Mouse (Mus musculus): Measurements from ENCODE around the gene Akr1c14. TPM values are rescaled to one million over a fixed set of nuclear protein-coding genes. Genes with fewer than 3 reads are reported as not detected.
"Not testable (repeated sequence)": the region's sequence is repeated elsewhere in the genome, so short reads cannot be mapped to it uniquely, and the experiment has no call there.

Akr1c14 gene
- polyA plus RNA-seq (2017; shearing (Covaris generic)): not detected

- ATAC-seq: no peak
Observed at GRCm38 (mm10) chr13:4048719-4049118, at the start of gene Akr1c14. Gene Akr1c14 (plus strand): TSS chr13:4049011.

- ATAC-seq: no peak
Observed at GRCm38 (mm10) chr13:4001687-4002086, 47.1 kb upstream of the Akr1c14 start.

DNA sequence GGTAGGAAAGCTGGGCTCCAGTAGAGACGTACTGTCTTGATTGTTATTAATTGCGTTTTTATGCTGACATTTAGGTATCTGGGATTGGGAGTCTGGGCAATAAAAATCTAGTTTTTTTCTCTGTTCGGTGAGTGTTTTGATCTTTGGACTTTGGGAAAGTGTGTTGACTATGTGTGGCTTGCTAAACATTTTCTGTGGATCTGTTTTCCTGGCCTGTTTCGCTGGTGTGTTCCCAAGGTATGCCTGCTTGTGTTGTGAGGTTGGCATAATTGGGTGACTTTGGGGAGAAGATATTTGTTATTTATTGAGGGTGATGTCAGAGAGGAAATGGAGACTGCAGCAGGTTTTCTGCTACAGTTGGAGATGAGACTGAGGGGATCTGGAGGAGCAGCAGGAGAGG, 38.0 kb upstream of the Akr1c14 start:
- ATAC-seq: no peak

DNA sequence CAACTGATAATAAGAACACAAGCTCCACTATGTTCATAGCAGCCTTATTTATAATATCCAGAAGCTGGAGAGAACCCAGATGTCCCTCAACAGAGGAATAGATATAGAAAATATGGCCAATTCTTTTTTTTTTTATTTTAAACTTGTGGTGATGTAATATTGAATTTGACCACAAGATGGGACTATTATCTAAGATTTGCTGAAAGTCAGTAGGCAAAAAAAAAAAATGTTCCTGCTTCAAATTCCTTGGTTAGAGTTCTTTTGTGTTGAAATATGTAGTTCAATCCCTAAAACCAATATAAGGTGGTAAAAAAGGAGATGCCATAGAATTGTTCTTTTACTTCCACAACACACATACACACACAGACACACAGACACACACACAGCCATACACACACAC, 35.0 kb upstream of the Akr1c14 start:
- ATAC-seq: no peak

DNA sequence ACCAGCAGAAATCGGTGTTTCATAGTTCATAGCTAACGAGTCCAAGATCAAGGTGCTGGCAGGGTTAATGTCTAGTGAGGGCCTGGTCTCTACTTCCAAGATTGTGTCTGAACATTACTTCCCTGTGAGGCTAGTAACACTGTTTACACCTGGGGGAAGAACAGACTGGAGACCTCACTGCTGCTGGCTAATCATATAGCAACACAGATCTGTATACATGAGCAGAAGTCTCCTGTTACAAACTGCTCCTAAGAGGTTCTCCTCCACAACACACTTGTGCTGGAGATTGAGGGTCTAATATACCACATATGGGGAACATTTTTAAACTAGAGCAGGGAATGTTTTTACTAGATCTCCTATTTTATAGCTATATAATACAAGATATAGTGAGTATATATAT, 18.9 kb upstream of the Akr1c14 start:
- ATAC-seq: no peak

GRCm38 (mm10) chr13:4032512-4032911, 16.3 kb upstream of the Akr1c14 start:
- ATAC-seq: no peak

DNA sequence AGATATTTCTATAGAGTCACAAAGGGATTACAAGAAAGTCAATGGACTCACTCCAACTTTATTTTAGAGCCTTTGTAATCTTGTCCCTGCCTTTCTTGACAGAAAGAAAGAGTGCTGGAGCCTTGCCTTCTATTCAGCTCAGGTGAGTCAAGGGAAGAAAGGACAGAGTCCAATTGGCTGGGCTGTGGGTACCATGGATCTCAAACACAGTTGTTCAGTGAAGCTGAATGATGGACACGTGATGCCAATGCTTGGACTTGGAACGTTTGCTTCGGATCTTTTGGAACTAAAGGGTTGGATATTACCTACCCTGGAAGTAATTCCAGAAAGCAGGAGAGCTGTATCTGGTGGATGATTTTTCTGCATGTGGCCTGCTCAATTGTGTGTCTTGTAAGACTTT, 13.8 kb upstream of the Akr1c14 start:
- no peak for ATAC-seq

GRCm38 (mm10) chr13:4046113-4046512, 2.7 kb upstream of the Akr1c14 start:
- ATAC-seq: no peak

DNA sequence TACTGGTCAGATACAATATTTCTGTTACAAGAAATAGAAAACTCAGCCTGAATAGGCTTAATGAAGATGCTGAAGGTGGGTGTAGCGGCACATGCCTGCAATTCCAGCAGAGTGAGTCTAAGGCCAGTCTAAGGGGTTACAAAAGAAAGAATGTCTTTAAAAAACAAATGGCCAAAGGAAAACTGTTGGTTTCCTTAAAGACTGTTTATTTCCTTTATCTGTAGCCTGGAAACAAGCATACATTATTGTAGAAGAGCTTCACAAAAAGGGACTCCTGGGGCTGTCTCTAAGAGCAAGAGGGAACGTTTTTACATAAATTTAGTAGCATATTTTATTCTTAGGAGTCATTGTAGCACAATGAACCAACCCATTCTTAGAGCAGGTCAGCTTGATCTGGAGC, 2.0 kb upstream of the Akr1c14 start:
- no peak for ATAC-seq

DNA sequence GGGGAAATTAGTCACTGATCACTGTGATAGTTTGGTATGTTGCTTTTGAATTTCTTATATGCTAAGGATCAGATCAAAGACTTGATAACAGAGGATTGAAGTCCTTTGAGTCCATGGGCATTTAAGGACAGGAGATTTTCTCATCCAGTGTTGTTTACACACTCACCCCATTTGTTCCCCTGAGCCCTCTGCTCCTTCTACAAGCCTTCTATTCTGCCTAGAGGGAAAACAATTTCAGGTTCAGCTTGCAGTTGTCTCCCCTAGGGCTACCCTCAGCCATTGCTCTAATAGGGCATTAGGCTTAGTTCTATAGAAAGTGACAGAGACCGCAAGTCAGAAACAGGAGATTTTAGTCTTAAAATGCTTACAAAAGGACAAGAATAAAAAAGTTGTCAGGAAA, 585 bp upstream of the Akr1c14 start:
- ATAC-seq: no peak

- ATAC-seq: no peak
Observed at GRCm38 (mm10) chr13:4049655-4050054, 844 bp downstream of the Akr1c14 start.

GRCm38 (mm10) chr13:4055450-4055849, 6.6 kb downstream of the Akr1c14 start:
- ATAC-seq: no peak

GRCm38 (mm10) chr13:4056211-4056610, 7.4 kb downstream of the Akr1c14 start:
- no peak for ATAC-seq

- ATAC-seq: not testable (repeated sequence)
Observed at GRCm38 (mm10) chr13:4058239-4058638, 9.4 kb downstream of the Akr1c14 start.

DNA sequence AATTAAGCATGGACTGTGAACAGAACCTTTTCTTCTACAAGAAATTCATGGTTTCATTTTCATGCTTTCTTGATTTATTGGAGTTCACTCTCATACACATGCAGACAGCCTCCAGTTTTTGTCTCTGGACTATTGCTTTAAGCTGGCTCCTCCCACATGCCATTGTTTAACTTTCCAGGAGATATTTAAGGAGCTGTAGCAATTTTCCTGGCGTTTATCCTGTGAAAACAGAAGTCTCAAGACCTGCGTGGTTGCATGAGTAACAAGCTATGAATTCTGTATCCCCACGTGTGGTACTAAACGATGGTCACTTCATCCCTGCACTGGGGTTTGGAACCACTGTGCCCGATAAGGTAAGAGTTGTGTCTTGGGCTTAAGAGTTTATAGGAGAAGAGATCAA, 10.6 kb downstream of the Akr1c14 start:
- no peak for ATAC-seq

GRCm38 (mm10) chr13:4060214-4060730, 11.5 kb downstream of the Akr1c14 start:
- ATAC-seq: no peak

- ATAC-seq: no peak
Observed at GRCm38 (mm10) chr13:4076517-4077435, 28.0 kb downstream of the Akr1c14 start.

DNA sequence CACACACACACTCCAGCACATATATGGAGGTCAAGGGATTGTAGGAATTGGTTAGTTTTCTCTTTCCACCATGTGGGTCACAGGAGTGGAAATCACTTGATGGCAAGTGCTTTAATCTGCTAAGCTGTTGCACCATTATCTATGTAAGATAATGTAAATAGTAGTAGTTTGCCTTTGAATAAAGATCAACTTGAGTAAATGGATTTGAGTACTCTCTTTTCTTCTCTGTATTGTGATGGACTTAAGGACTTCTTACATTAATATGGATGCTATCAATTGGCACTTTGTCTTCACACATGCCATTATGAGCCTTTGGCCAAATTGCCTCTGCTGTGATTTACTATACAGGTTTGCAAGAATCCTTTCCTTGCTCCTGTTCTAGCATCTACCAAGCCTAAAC, 31.1 kb downstream of the Akr1c14 start:
- ATAC-seq: no peak

DNA sequence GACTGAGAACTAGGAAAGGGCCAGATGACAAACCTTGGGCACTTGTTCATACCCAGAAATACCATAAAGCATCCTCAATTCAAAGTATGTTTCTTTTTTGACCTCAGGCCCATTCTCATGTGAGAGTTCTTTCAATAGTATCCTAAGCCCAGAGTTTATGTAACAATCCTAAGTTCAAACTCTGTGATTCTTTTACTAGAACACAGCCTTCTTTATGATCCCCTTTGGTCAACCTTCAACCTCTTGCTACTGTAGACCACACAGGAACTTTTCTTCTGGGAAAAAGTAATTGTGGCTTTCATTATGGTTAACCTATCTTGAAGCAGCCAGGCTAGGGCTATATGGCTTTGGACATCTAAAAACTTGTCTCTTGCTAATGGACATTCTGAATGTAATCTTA, 52.9 kb downstream of the Akr1c14 start:
- no peak for ATAC-seq

DNA sequence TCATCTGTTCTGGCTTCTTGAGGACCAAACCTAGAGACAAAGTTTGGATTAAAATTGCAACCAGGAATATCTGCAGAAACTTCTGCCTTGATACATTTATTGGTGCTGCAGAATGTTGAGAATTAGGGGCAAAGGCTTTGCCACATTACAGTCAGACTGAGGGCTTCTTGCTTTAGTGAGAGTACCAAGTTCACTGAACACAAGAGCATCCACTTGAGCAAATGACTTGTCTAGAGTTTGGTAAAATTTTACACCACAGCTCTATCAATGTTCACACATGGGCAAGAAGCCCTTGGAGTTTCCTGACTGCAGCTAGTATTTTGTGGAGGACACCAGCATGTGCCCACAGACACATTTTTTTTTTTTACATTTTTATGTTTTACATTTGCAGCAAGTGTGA, 53.9 kb downstream of the Akr1c14 start:
- ATAC-seq: no peak

GRCm38 (mm10) chr13:4110281-4111188, 61.7 kb downstream of the Akr1c14 start:
- no peak for ATAC-seq

- ATAC-seq: no peak
Observed at GRCm38 (mm10) chr13:4119181-4119904, 70.5 kb downstream of the Akr1c14 start.

- ATAC-seq: no peak
Observed at GRCm38 (mm10) chr13:4123146-4123545, 74.3 kb downstream of the Akr1c14 start.

Data from activated CD4-positive, CD25-positive, alpha-beta regulatory T cell, adult 4 months (primary cell).